Mouse (Mus musculus): ENCODE data around the gene Sp110. TPM values are rescaled to one million over a fixed set of nuclear protein-coding genes. Genes with fewer than 3 reads are reported as not detected.
"Not testable (repeated sequence)": the region's sequence is repeated elsewhere in the genome, so short reads cannot be mapped to it uniquely, and the experiment has no call there.

Gene Sp110
- total RNA-seq (2014; fragmentation: Nextera tagmentation): not detected in 2 replicates
- 1.0 and 2.3 TPM in 2 replicates for total RNA-seq (2017)
- polyA plus RNA-seq (2012): 0.04 TPM in 1 of 2 replicates, not detected in the other

DNA sequence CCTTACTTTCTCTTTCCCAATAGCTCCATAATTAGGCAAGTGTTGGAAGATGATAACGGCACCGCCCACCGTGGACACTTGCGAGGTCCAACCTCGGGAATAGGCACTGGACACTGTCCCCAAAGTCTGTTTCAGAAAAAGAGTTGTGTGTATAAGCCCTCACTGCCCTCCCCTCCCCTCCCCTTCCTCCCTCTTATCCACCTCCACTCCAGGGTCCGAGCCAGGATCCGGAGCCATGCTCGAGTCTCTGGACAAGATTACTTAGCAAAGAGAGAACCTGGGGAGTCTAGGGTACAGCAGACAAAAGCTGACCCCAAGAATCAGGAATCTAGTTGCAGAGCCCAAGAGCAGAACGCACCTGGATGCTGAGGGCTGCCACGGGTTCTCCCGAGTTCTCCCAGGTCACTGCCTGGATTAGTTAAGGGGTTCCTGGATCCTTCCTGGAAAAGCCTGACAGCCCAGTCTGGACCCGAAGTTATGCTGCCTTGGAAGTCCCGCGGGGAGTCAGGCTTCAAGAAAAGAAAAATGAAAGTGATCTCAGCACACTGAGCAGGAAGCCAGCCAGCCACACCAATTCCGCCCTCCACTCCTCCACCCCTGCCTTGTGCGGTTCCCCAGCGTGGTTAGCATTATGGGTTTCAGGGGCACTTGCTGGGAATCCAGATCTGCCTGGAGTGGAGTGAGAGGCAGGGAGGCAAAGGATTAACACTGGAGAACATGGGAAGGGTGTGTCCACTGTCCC is at the start of gene Sp110:
Gene Sp110, minus strand, starts transcription at position 547 of the 742 bp plus-strand sequence.
- ATAC-seq (ENCODE audit: extremely low read depth, insufficient number of reproducible peaks, low FRiP score, poor library complexity, severe bottlenecking); DNase-seq (ENCODE audit: low spot score); H3K27me3 ChIP-seq (ENCODE audit: insufficient read depth, low read length); H3K36me3 ChIP-seq (replicated peaks); H3K4me1 ChIP-seq (ENCODE audit: insufficient read depth, low read depth, low read length); H3K9me3 ChIP-seq (replicated peaks); H3K4me3 ChIP-seq (ENCODE audit: low read depth, low read length): not testable (repeated sequence)

DNA sequence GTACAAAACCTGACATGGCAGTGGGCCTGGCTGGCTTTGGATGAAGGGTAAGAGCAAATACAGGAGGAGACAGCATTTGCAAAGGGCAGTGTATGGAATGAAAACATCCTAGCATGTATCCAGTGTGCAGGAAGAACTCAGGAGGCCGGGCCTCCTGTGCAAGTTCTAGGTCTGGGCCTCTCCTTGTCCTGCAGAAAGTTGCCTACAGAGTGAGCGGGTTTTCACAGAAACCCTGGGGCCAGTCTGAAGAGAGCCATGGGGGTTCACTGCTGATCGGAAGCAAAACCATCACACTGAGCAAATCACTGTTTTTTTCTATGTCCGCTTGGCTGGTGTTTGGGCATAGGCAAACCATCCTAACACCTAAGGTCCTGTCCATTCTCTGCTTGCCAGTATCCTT is 39.5 kb upstream of the Sp110 start:
- not testable (repeated sequence) for H3K36me3 ChIP-seq (replicated peaks); H3K27me3 ChIP-seq (ENCODE audit: insufficient read depth, low read length); H3K4me3 ChIP-seq (ENCODE audit: low read depth, low read length); H3K4me1 ChIP-seq (ENCODE audit: insufficient read depth, low read depth, low read length); ATAC-seq (ENCODE audit: extremely low read depth, insufficient number of reproducible peaks, low FRiP score, poor library complexity, severe bottlenecking); DNase-seq (ENCODE audit: low spot score)
- peaks cover 19% of the 10 kb centered on the region for H3K9me3 ChIP-seq (replicated peaks)

DNA sequence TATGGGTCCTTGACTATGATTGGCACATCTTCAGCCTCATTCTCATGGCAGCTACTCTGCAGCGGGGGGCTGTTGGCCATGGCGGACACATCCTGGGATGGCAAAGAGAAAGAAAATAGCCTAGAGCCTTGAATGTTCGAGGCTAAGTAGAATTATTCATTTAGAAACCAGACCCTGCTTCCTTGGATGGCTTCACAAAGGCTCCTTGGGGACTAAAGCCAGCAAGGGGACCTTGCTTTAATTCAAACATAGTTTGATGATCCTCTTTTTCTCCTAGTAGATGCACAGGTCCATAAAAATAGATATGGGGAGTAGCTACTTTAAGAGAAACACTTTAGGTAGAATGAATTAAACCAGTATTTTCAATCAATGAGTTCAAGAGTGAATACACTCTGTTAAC is 38.3 kb upstream of the Sp110 start:
- not testable (repeated sequence) for H3K4me1 ChIP-seq (ENCODE audit: insufficient read depth, low read depth, low read length); H3K4me3 ChIP-seq (ENCODE audit: low read depth, low read length); DNase-seq (ENCODE audit: low spot score); H3K27me3 ChIP-seq (ENCODE audit: insufficient read depth, low read length); H3K36me3 ChIP-seq (replicated peaks); ATAC-seq (ENCODE audit: extremely low read depth, insufficient number of reproducible peaks, low FRiP score, poor library complexity, severe bottlenecking)
- peaks cover 22% of the 10 kb centered on the region for H3K9me3 ChIP-seq (replicated peaks)

DNA sequence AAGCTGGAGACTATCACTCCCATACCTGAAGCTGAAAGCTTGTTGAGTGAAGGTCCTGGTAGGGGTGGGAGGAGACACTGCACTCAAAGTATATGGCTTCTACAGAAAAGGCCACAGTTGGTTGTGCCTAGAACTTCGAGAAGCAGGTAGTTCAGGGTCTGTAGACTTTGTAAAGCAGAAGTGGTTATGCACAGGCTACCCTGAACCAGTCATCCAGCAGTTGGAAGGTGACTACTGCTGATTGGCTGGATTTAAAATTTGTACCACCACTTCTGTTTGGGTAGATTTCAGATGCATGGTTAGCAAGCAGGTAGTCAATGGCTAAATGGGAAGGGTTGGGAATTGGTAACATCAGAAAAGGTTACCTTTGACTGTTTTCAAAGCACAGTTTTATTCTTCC is 20.1 kb upstream of the Sp110 start:
- H3K4me1 ChIP-seq (ENCODE audit: insufficient read depth, low read depth, low read length); H3K9me3 ChIP-seq (replicated peaks); DNase-seq (ENCODE audit: low spot score); ATAC-seq (ENCODE audit: extremely low read depth, insufficient number of reproducible peaks, low FRiP score, poor library complexity, severe bottlenecking); H3K4me3 ChIP-seq (ENCODE audit: low read depth, low read length); H3K27me3 ChIP-seq (ENCODE audit: insufficient read depth, low read length); H3K36me3 ChIP-seq (replicated peaks): not testable (repeated sequence)

DNA sequence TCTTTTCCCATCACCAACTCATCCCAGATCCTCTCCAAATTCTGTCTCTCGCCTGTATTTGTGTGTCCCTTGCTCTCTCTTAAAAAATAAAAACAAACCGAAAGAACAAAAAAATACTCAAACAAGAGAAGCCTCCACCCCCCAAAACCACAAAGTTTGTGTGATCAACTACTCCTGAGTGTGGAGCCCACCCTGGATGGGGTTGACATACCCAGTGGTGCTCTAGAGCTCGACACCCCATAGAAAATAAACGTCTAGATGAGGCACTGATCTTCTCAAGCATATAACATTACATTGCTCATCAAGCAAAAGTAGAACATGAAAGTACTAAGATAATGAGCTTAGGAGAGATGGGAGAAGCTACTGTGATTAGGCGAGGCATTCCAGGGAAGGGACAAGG is 18.5 kb upstream of the Sp110 start:
- not testable (repeated sequence) for H3K27me3 ChIP-seq (ENCODE audit: insufficient read depth, low read length)

DNA sequence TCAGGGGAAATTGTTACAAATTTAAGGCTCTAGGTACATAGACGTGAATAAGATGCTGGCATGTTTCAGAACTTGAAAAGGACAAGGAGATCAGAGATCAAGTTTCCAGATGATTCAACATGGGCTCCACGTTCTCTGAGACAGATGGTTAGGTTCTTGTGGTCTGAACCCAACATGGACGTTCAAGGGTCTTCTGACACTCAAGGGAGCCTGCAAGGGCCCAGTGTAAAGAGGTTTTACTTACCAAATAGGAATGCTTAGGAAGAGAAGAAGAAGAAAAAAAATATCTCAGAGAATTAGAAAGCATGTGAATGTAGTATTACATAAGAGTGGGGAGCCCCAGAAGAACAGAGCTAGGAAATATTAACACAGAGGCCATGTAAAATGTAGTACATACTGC is 17.2 kb upstream of the Sp110 start:
- H3K9me3 ChIP-seq (replicated peaks); H3K4me1 ChIP-seq (ENCODE audit: insufficient read depth, low read depth, low read length); ATAC-seq (ENCODE audit: extremely low read depth, insufficient number of reproducible peaks, low FRiP score, poor library complexity, severe bottlenecking); DNase-seq (ENCODE audit: low spot score); H3K36me3 ChIP-seq (replicated peaks); H3K27me3 ChIP-seq (ENCODE audit: insufficient read depth, low read length); H3K4me3 ChIP-seq (ENCODE audit: low read depth, low read length): not testable (repeated sequence)

More for the DNA sequence above, 18.5 kb upstream of the Sp110 start:
- not testable (repeated sequence) for DNase-seq (ENCODE audit: low spot score); H3K4me1 ChIP-seq (ENCODE audit: insufficient read depth, low read depth, low read length); H3K9me3 ChIP-seq (replicated peaks); ATAC-seq (ENCODE audit: extremely low read depth, insufficient number of reproducible peaks, low FRiP score, poor library complexity, severe bottlenecking); H3K36me3 ChIP-seq (replicated peaks); H3K4me3 ChIP-seq (ENCODE audit: low read depth, low read length)

DNA sequence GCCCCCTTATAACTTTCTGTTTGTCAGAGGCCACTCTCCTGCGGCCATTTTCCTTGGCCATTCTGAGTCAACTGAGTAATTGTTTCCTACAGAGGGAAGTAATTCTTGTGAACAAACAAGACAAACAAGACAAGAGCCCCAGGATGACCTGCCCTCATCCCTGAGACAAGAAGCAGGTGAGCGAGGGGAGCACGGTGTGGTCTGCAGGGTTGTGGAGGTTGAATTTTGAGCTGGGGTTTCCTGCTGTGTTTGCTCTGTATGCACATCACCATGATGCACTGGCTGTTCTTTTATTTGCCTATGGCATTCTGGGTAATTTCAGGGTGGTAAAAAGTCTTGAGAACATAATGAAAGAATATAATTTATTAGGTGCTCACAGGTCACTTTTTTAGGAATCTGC is 16.5 kb upstream of the Sp110 start:
- not testable (repeated sequence) for ATAC-seq (ENCODE audit: extremely low read depth, insufficient number of reproducible peaks, low FRiP score, poor library complexity, severe bottlenecking); H3K36me3 ChIP-seq (replicated peaks); H3K4me3 ChIP-seq (ENCODE audit: low read depth, low read length); H3K27me3 ChIP-seq (ENCODE audit: insufficient read depth, low read length); H3K4me1 ChIP-seq (ENCODE audit: insufficient read depth, low read depth, low read length); H3K9me3 ChIP-seq (replicated peaks); DNase-seq (ENCODE audit: low spot score)

DNA sequence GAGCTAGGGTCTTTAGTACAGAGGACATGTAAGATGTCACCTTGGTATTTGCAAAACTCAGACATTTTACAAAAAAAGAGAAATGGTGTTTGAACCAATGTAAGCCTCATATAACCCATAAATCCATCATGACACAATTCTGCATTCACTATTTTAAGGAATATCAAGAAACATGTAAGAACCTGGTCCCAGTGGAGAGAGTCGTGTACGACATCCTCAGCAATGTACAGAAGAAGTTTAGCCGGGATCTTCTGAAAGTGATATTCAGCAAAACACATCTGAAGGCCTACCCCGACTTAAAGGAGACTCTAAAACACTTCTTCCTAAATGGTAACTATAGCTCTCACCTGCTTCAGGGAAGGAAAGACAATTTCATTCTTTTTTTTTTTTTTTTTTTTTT is 12.0 kb upstream of the Sp110 start:
- not testable (repeated sequence) for H3K36me3 ChIP-seq (replicated peaks); H3K4me3 ChIP-seq (ENCODE audit: low read depth, low read length); H3K9me3 ChIP-seq (replicated peaks); DNase-seq (ENCODE audit: low spot score); H3K27me3 ChIP-seq (ENCODE audit: insufficient read depth, low read length); ATAC-seq (ENCODE audit: extremely low read depth, insufficient number of reproducible peaks, low FRiP score, poor library complexity, severe bottlenecking); H3K4me1 ChIP-seq (ENCODE audit: insufficient read depth, low read depth, low read length)

DNA sequence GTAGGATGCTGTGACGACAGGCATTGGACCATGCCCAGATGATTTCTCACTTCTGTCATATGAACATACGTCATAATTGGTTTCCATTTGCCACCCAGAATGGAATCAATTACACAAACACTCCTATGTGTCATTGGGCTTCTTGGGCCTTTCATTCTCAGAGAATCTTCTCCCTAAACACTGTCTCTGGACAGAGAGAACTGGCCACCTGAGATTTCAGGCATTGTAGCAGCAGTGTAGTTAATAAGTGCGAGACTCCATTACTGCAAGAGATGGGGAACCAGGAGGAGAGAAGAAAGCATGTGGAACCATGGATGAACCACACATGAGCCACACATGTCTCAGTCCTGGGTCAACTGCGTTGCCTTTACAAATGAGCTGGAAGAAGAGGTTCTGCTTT is 9.7 kb upstream of the Sp110 start:
- not testable (repeated sequence) for H3K27me3 ChIP-seq (ENCODE audit: insufficient read depth, low read length); H3K9me3 ChIP-seq (replicated peaks); H3K4me1 ChIP-seq (ENCODE audit: insufficient read depth, low read depth, low read length); ATAC-seq (ENCODE audit: extremely low read depth, insufficient number of reproducible peaks, low FRiP score, poor library complexity, severe bottlenecking); H3K4me3 ChIP-seq (ENCODE audit: low read depth, low read length); H3K36me3 ChIP-seq (replicated peaks); DNase-seq (ENCODE audit: low spot score)

DNA sequence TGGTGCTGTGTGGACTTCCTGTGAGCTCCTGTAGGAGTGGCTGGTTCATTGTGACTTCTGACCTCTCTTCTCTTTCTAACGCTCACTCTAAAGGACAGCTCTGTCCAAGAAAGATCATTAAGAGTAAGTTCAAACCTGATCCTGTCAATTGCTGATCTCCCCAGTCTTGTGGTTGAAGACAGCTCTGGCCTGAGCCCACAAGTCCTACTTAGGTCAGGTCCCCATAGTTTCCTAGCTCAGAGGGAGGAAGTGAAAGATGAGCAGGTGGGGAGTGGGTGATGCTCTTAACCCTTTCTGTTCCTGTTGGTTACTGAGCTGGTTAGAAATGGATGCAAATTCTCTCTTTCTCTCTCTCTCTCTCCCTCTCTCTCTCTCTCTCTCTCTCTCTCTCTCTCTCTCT is 5.7 kb upstream of the Sp110 start:
- not testable (repeated sequence) for H3K4me3 ChIP-seq (ENCODE audit: low read depth, low read length)

DNA sequence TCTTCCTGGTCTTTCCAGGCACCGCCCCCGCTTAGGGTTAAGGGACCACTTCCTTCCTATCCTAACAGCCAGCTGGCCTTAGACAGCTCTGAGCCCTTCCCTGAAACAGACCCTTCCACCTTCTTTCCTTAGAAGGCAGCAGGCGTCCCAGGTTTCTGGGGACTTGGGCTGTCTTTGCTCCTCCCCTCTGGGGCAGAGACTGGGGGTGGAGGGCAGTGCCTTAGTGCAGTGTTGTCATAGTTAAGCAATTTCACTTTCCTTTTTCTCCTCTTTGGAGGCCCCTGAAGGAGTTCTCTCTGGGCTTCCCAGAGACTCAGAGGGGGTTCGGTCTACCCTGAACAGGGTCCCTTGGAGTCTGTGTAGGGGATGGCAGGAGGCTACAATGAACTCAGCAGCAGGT is 2.2 kb upstream of the Sp110 start:
- not testable (repeated sequence) for H3K27me3 ChIP-seq (ENCODE audit: insufficient read depth, low read length); H3K4me3 ChIP-seq (ENCODE audit: low read depth, low read length); H3K9me3 ChIP-seq (replicated peaks); H3K4me1 ChIP-seq (ENCODE audit: insufficient read depth, low read depth, low read length); H3K36me3 ChIP-seq (replicated peaks); ATAC-seq (ENCODE audit: extremely low read depth, insufficient number of reproducible peaks, low FRiP score, poor library complexity, severe bottlenecking); DNase-seq (ENCODE audit: low spot score)

More for the DNA sequence above, 5.7 kb upstream of the Sp110 start:
- H3K36me3 ChIP-seq (replicated peaks); H3K4me1 ChIP-seq (ENCODE audit: insufficient read depth, low read depth, low read length); H3K9me3 ChIP-seq (replicated peaks); H3K27me3 ChIP-seq (ENCODE audit: insufficient read depth, low read length); DNase-seq (ENCODE audit: low spot score); ATAC-seq (ENCODE audit: extremely low read depth, insufficient number of reproducible peaks, low FRiP score, poor library complexity, severe bottlenecking): not testable (repeated sequence)

DNA sequence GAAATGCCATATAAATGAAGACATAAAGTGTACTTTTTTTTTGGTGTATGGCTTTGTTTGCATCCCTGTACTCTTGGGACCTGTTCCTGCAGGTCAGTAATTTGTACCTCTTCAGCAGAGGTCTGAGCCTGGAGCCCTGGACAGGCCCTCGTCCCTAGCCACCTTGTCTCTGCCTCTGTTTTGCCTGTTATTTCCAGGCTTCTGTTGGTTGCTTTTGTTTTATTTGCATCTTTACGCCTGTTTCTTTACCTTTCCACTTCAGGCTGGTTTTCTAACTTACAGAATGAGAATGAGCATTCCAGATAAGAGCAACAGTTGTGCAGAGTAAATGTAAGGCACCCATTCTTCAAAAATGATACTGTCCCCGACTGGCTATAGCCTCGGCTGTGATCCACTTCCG is 1.5 kb upstream of the Sp110 start, which contains the start of gene Sp140:
Gene Sp140, plus strand, starts transcription at position 301 of the 400 bp plus-strand sequence.
- H3K4me1 ChIP-seq (ENCODE audit: insufficient read depth, low read depth, low read length); DNase-seq (ENCODE audit: low spot score); H3K36me3 ChIP-seq (replicated peaks); H3K4me3 ChIP-seq (ENCODE audit: low read depth, low read length); ATAC-seq (ENCODE audit: extremely low read depth, insufficient number of reproducible peaks, low FRiP score, poor library complexity, severe bottlenecking); H3K9me3 ChIP-seq (replicated peaks); H3K27me3 ChIP-seq (ENCODE audit: insufficient read depth, low read length): not testable (repeated sequence)
